Comparison of ENCODE assay signal across 11 mouse cellular contexts in genomic region chr2:51467027-51467694, GRCm38 (mm10).
DNase-seq lines count a peak whose midpoint lies in the region; TF ChIP-seq lines count a peak whose summit lies in the region.
"Had no signal": no experiment of that assay in that cellular context is flagged by ENCODE, and none has a peak within 500 bp of the region (broad histone marks: within the 10 kb centered on the region; RNA-seq: fewer than 3 reads in every experiment).

No protein-coding gene starts in this region.

- TF ChIP-seq POLR2A in kidney, adult 2 months (IDR thresholded peaks at IDR 0.05; ENCODE audit: low read depth, low read length): no peak

- no peaks in the 10 kb centered on the region for H3K36me3 ChIP-seq in kidney, adult 2 months (ENCODE audit: control insufficient read depth, insufficient read depth, low read length)
- H3K36me3 ChIP-seq: liver, embryonic 12.5 days had no signal

- peak; percentile 19 for DNase-seq in kidney, adult 2 months
- DNase-seq in kidney, adult 8-10 months: no peak
- DNase-seq in R1 (ENCODE audit: low read depth, low spot score): peak; percentile 94
- peak; percentile 74 for DNase-seq in adrenal gland, postnatal 36 days
- DNase-seq in heart, postnatal 4 days: peak; percentile 25
- DNase-seq in gastrocnemius, postnatal 25 days: no peak
- DNase-seq in gastrocnemius, postnatal 10 days: no peak
- no peak for DNase-seq in layer of hippocampus, postnatal 14 days (ENCODE audit: low spot score in 2 of 2)
- DNase-seq: thymus, adult 2 months had no signal

- TF ChIP-seq CTCF in kidney, adult 2 months (conservative IDR thresholded peaks at IDR 0.05; ENCODE audit: insufficient read depth, insufficient read length, low read depth, low read length): no peak

- H3K4me3 ChIP-seq in kidney, adult 2 months (ENCODE audit: insufficient read depth, low read depth, low read length): no peak overlapping the region
- H3K4me3 ChIP-seq: liver, embryonic 12.5 days had no signal

- no peak overlapping the region for H3K27ac ChIP-seq in kidney, adult 2 months (ENCODE audit: insufficient read depth, low read depth, low read length)
- H3K27ac ChIP-seq: liver, embryonic 12.5 days had no signal

- H3K27me3 ChIP-seq in kidney, adult 2 months (replicated peaks; ENCODE audit: control insufficient read depth, insufficient read depth, low read length): no peaks in the 10 kb centered on the region
- H3K27me3 ChIP-seq: CH12.LX; liver, embryonic 12.5 days had no signal

- 57% methylated on average over 7 of the region's 7 CpGs for whole genome bisulfite sequencing in kidney, adult 2 months

- peaks cover 4% of the 10 kb centered on the region; the same call in 1 of the 2 replicates for H3K4me1 ChIP-seq in kidney, adult 2 months (ENCODE audit: control insufficient read depth, insufficient read depth, low read length)
- H3K4me1 ChIP-seq: liver, embryonic 12.5 days had no signal

Comparison
In these comparisons a context has a peak if more than half of its experiments do, and no peak if none do; other contexts are left out.
1. DNase-seq: peak in kidney, adult 2 months (single experiment), R1 (single experiment), adrenal gland, postnatal 36 days (2 of 2) and heart, postnatal 4 days (single experiment); none in kidney, adult 8-10 months (0 of 2), gastrocnemius, postnatal 25 days (single experiment), gastrocnemius, postnatal 10 days (single experiment) and layer of hippocampus, postnatal 14 days (0 of 2).